Mouse (Mus musculus) CH12F3 (cell line): ENCODE results near the gene 1700003E16Rik.

Experiments
- in situ Hi-C: fragments of 300-500 bp; cut with MboI; formaldehyde crosslinking; loops from 2 replicates; pipeline ENCODE4 v1.14.3; 2020; ENCODE audit warnings: low sequenced_read_pairs

1700003E16Rik gene

GRCm38 (mm10) chr6:83156259-83156684, at the start of gene 1700003E16Rik, which contains the start of gene Wdr54:
TSS of gene 1700003E16Rik (plus strand) at chr6:83156404.
TSS of gene Wdr54 (minus strand) at chr6:83156397.
- in situ Hi-C loops: no loop called here

GRCm38 (mm10) chr6:83107566-83108400, 48.4 kb upstream of the 1700003E16Rik start:
- in situ Hi-C loops: no loop called here

- in situ Hi-C loops: no loop called here
These were observed 47.2 kb upstream of the 1700003E16Rik start, which contains the start of gene Mrpl53 for GRCm38 (mm10) chr6:83108762-83109668. TSS of gene Mrpl53 (plus strand) at chr6:83109040.

GRCm38 (mm10) chr6:83111510-83112136, 44.6 kb upstream of the 1700003E16Rik start:
- in situ Hi-C loops: no loop called here

GRCm38 (mm10) chr6:83115011-83115671, 41.1 kb upstream of the 1700003E16Rik start, which contains the start of gene Mogs:
TSS of gene Mogs (plus strand) at chr6:83115496.
- in situ Hi-C loops: no loop called here

DNA sequence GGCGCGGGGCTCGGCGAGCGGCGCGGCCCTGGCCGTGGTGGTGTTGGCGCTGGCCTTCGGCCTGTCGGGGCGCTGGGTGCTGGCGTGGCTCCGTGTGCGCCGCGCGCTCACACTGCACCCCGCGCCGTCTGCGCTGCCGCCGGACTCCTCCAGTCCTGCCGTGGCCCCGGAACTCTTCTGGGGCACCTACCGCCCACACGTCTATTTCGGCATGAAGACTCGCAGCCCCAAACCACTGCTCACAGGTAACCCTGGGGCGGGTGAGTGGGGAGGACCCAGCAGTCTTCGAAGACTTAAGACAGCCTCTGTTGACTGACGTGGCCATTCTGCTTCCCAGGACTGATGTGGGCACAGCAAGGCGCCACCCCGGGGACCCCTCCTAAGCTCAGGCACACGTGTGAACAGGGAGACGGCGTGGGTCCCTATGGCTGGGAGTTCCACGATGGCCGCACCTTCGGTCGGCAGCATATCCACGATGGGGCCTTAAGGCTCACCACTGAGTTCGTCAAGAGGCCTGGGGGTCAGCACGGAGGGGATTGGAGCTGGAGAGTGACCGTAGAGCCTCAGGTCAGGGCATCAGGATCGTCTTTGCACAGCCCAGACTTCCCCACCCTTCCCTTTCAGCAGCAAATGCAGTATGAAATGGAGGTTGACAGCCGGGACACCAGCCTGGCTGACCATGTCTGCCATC, 40.4 kb upstream of the 1700003E16Rik start:
- in situ Hi-C loops: no loop called here

DNA sequence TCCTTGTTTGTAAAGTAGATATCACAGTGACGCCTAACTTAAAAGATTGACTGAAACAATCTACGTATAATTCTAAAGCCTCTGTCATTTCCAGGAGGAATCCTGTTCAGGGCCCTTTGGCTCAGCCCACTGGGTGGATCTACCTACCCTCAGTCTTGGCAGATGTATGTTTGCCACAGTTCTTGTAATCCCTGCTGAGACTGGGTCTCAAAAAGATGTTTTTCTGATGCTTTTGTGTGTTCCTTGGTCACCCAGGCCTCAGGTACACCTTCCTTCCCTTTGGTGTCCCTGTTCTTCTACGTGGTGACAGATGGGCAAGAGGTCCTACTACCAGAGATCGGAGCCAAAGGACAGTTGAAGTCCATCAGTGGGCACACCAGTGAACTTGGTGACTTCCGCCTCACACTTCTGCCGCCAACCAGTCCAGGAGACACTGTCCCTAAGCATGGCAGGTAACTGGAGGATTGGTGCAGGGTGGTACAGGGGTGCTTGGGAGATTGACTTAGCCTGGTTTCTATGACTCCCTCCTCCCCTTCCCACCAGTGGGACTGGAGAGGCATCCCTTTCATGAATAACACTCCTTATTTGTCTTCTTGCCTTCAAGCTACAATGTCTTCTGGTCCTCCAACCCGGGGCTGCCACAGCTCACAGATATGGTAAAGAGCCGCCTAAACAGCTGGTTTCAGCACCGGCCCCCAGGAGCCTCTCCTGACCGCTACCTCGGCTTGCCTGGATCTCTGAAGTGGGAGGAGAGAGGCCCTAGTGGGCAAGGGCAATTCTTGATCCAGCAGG, 39.6 kb upstream of the 1700003E16Rik start:
- in situ Hi-C loops: no loop called here

DNA sequence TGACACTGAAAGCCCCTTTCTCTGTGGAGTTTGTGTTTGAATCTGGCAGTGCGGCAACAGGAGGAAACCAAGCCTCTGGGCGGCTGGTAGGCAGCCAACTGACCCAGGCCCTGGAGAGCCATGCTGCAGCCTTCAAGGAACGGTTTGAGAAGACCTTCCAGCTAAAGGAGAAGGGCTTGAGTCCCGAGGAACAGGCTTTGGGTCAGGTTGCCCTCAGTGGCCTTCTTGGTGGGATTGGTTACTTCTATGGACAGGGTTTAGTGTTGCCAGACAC, 39.1 kb upstream of the 1700003E16Rik start:
- in situ Hi-C loops: no loop called here

- in situ Hi-C loops: no loop called here
These were observed 38.6 kb upstream of the 1700003E16Rik start for GRCm38 (mm10) chr6:83117616-83118015.

GRCm38 (mm10) chr6:83118369-83118768, 37.8 kb upstream of the 1700003E16Rik start:
- in situ Hi-C loops: no loop called here

GRCm38 (mm10) chr6:83118825-83119733, 37.1 kb upstream of the 1700003E16Rik start:
- in situ Hi-C loops: no loop called here

GRCm38 (mm10) chr6:83119734-83120051, 36.5 kb upstream of the 1700003E16Rik start:
- in situ Hi-C loops: no loop called here

GRCm38 (mm10) chr6:83120930-83121862, 35.0 kb upstream of the 1700003E16Rik start, which contains the start of gene Wbp1:
TSS of gene Wbp1 (minus strand) at chr6:83121559.
- in situ Hi-C loops: no loop called here

- in situ Hi-C loops: no loop called here
These were observed 34.1 kb upstream of the 1700003E16Rik start for GRCm38 (mm10) chr6:83121863-83122710.

- in situ Hi-C loops: no loop called here
These were observed 33.2 kb upstream of the 1700003E16Rik start for GRCm38 (mm10) chr6:83122961-83123360.

- in situ Hi-C loops: no loop called here
These were observed 31.3 kb upstream of the 1700003E16Rik start for GRCm38 (mm10) chr6:83124851-83125312.
